Mouse (Mus musculus): ENCODE data around the gene Ildr2. TPM values are rescaled to one million over a fixed set of nuclear protein-coding genes. Genes with fewer than 3 reads are reported as not detected.

Ildr2 gene
- polyA plus RNA-seq, 1 experiment from 2014 or later = 2.6 TPM

- H3K36me3 ChIP-seq (ENCODE audit: control insufficient read depth, insufficient read depth, low read length) = peaks cover 5% of the 10 kb centered on the region; the same call in 1 of the 2 replicates
- 0 out of 2 replicates have a peak, but pooled peaks cover 2% of the 10 kb centered on the region for H3K4me1 ChIP-seq (ENCODE audit: control insufficient read depth, insufficient read depth, low read length)
- peak; percentile 60 for DNase-seq (ENCODE audit: low spot score)
- peak overlapping the region; percentile 72 for H3K9ac ChIP-seq (ENCODE audit: low read length)
- H3K27ac ChIP-seq (ENCODE audit: low read depth, low read length) = peak overlapping the region; percentile 58
- peak overlapping the region; percentile 92 for H3K4me2 ChIP-seq (ENCODE audit: low read length)
- peak; percentile 80 for ATAC-seq
- H3K9me3 ChIP-seq (replicated peaks; ENCODE audit: control insufficient read depth, low read length) = no peaks in the 10 kb centered on the region
- WGBS = 1% methylated on average over 93 of the region's 94 CpGs
- H3K27me3 ChIP-seq (replicated peaks; ENCODE audit: control insufficient read depth, insufficient read depth, low read length) = no peaks in the 10 kb centered on the region
- H3K4me3 ChIP-seq (ENCODE audit: low read depth, low read length) = peak overlapping the region; percentile 53
These were observed 55.1 kb downstream of the Ildr2 start for GRCm38 (mm10) chr1:166308851-166309715.

- 72% methylated on average over 5 of the region's 5 CpGs for WGBS
These were observed 57.2 kb downstream of the Ildr2 start for GRCm38 (mm10) chr1:166311151-166311550.

GRCm38 (mm10) chr1:166313637-166314036 is 59.7 kb downstream of the Ildr2 start:
- WGBS = 76% methylated on average over 1 of the region's 1 CpGs

More at GRCm38 (mm10) chr1:166311151-166311550, 57.2 kb downstream of the Ildr2 start:
- DNase-seq (ENCODE audit: low spot score) (no peak), ATAC-seq (no peak)
- Histone ChIP-seq H3K4me3 (ENCODE audit: low read depth, low read length) (no peak overlapping the region), H3K4me1 (ENCODE audit: control insufficient read depth, insufficient read depth, low read length) (0 out of 2 replicates have a peak, but pooled peaks cover 2% of the 10 kb centered on the region), H3K9ac (ENCODE audit: low read length) (no peak overlapping the region), H3K9me3 (replicated peaks; ENCODE audit: control insufficient read depth, low read length) (no peaks in the 10 kb centered on the region), H3K27ac (ENCODE audit: low read depth, low read length) (no peak overlapping the region), H3K27me3 (replicated peaks; ENCODE audit: control insufficient read depth, insufficient read depth, low read length) (no peaks in the 10 kb centered on the region), H3K4me2 (ENCODE audit: low read length) (no peak overlapping the region), H3K36me3 (ENCODE audit: control insufficient read depth, insufficient read depth, low read length) (peaks cover 5% of the 10 kb centered on the region; the same call in 1 of the 2 replicates)

GRCm38 (mm10) chr1:166315706-166316105 is 61.8 kb downstream of the Ildr2 start:
- Histone ChIP-seq H3K4me2 (ENCODE audit: low read length) (no peak overlapping the region), H3K9me3 (replicated peaks; ENCODE audit: control insufficient read depth, low read length) (no peaks in the 10 kb centered on the region), H3K36me3 (ENCODE audit: control insufficient read depth, insufficient read depth, low read length) (peaks cover 5% of the 10 kb centered on the region; the same call in 1 of the 2 replicates), H3K9ac (ENCODE audit: low read length) (no peak overlapping the region), H3K27ac (ENCODE audit: low read depth, low read length) (no peak overlapping the region), H3K27me3 (replicated peaks; ENCODE audit: control insufficient read depth, insufficient read depth, low read length) (no peaks in the 10 kb centered on the region), H3K4me3 (ENCODE audit: low read depth, low read length) (no peak overlapping the region), H3K4me1 (ENCODE audit: control insufficient read depth, insufficient read depth, low read length) (no peaks in the 10 kb centered on the region)
- 80% methylated on average over 4 of the region's 4 CpGs for WGBS
- DNase-seq (ENCODE audit: low spot score) (no peak), ATAC-seq (no peak)

More at GRCm38 (mm10) chr1:166313637-166314036, 59.7 kb downstream of the Ildr2 start:
- Histone ChIP-seq H3K27me3 (replicated peaks; ENCODE audit: control insufficient read depth, insufficient read depth, low read length) (no peaks in the 10 kb centered on the region), H3K4me2 (ENCODE audit: low read length) (no peak overlapping the region), H3K9me3 (replicated peaks; ENCODE audit: control insufficient read depth, low read length) (no peaks in the 10 kb centered on the region), H3K9ac (ENCODE audit: low read length) (no peak overlapping the region), H3K4me3 (ENCODE audit: low read depth, low read length) (no peak overlapping the region), H3K36me3 (ENCODE audit: control insufficient read depth, insufficient read depth, low read length) (peaks cover 5% of the 10 kb centered on the region; the same call in 1 of the 2 replicates), H3K4me1 (ENCODE audit: control insufficient read depth, insufficient read depth, low read length) (0 out of 2 replicates have a peak, but pooled peaks cover under 1% of the 10 kb centered on the region), H3K27ac (ENCODE audit: low read depth, low read length) (no peak overlapping the region)
- no peak for DNase-seq (ENCODE audit: low spot score)
- ATAC-seq = no peak

GRCm38 (mm10) chr1:166319132-166319698 is 65.3 kb downstream of the Ildr2 start:
- Histone ChIP-seq H3K4me1 (ENCODE audit: control insufficient read depth, insufficient read depth, low read length) (no peaks in the 10 kb centered on the region), H3K27ac (ENCODE audit: low read depth, low read length) (no peak overlapping the region), H3K36me3 (ENCODE audit: control insufficient read depth, insufficient read depth, low read length) (no peaks in the 10 kb centered on the region), H3K4me3 (ENCODE audit: low read depth, low read length) (no peak overlapping the region), H3K4me2 (ENCODE audit: low read length) (no peak overlapping the region), H3K9ac (ENCODE audit: low read length) (no peak overlapping the region), H3K27me3 (replicated peaks; ENCODE audit: control insufficient read depth, insufficient read depth, low read length) (no peaks in the 10 kb centered on the region), H3K9me3 (replicated peaks; ENCODE audit: control insufficient read depth, low read length) (no peaks in the 10 kb centered on the region)
- ATAC-seq (peak; percentile 65; the same call in 1 of the 2 replicates), DNase-seq (ENCODE audit: low spot score) (peak; percentile 85)
- WGBS = 21% methylated on average over 4 of the region's 4 CpGs

- no peak for ATAC-seq
- no peak overlapping the region for H3K4me3 ChIP-seq (ENCODE audit: low read depth, low read length)
- DNase-seq (ENCODE audit: low spot score) = no peak
These were observed 72.5 kb downstream of the Ildr2 start for GRCm38 (mm10) chr1:166326421-166326820.

GRCm38 (mm10) chr1:166330752-166331151 is 76.8 kb downstream of the Ildr2 start:
- DNase-seq (ENCODE audit: low spot score) = no peak

More at GRCm38 (mm10) chr1:166326421-166326820, 72.5 kb downstream of the Ildr2 start:
- Histone ChIP-seq H3K36me3 (ENCODE audit: control insufficient read depth, insufficient read depth, low read length) (no peaks in the 10 kb centered on the region), H3K4me1 (ENCODE audit: control insufficient read depth, insufficient read depth, low read length) (no peaks in the 10 kb centered on the region), H3K4me2 (ENCODE audit: low read length) (no peak overlapping the region), H3K9me3 (replicated peaks; ENCODE audit: control insufficient read depth, low read length) (no peaks in the 10 kb centered on the region), H3K9ac (ENCODE audit: low read length) (no peak overlapping the region), H3K27me3 (replicated peaks; ENCODE audit: control insufficient read depth, insufficient read depth, low read length) (no peaks in the 10 kb centered on the region), H3K27ac (ENCODE audit: low read depth, low read length) (no peak overlapping the region)
- WGBS = 80% methylated on average over 3 of the region's 3 CpGs

GRCm38 (mm10) chr1:166339110-166339509 is 85.2 kb downstream of the Ildr2 start:
- H3K4me2 ChIP-seq (ENCODE audit: low read length) = no peak overlapping the region
- no peaks in the 10 kb centered on the region for H3K9me3 ChIP-seq (replicated peaks; ENCODE audit: control insufficient read depth, low read length)
- no peak overlapping the region for H3K4me3 ChIP-seq (ENCODE audit: low read depth, low read length)
- no peak overlapping the region for H3K9ac ChIP-seq (ENCODE audit: low read length)
- DNase-seq (ENCODE audit: low spot score) = no peak
- H3K27me3 ChIP-seq (replicated peaks; ENCODE audit: control insufficient read depth, insufficient read depth, low read length) = no peaks in the 10 kb centered on the region
- H3K4me1 ChIP-seq (ENCODE audit: control insufficient read depth, insufficient read depth, low read length) = peaks cover 2% of the 10 kb centered on the region; the same call in 1 of the 2 replicates
- WGBS = 79% methylated on average over 6 of the region's 6 CpGs
- no peaks in the 10 kb centered on the region for H3K36me3 ChIP-seq (ENCODE audit: control insufficient read depth, insufficient read depth, low read length)
- no peak for ATAC-seq
- no peak overlapping the region for H3K27ac ChIP-seq (ENCODE audit: low read depth, low read length)

More at GRCm38 (mm10) chr1:166330752-166331151, 76.8 kb downstream of the Ildr2 start:
- no peak overlapping the region for H3K9ac ChIP-seq (ENCODE audit: low read length)
- ATAC-seq = no peak
- no peak overlapping the region for H3K27ac ChIP-seq (ENCODE audit: low read depth, low read length)
- H3K4me3 ChIP-seq (ENCODE audit: low read depth, low read length) = no peak overlapping the region
- no peak overlapping the region for H3K4me2 ChIP-seq (ENCODE audit: low read length)
- no peaks in the 10 kb centered on the region for H3K27me3 ChIP-seq (replicated peaks; ENCODE audit: control insufficient read depth, insufficient read depth, low read length)
- no peaks in the 10 kb centered on the region for H3K36me3 ChIP-seq (ENCODE audit: control insufficient read depth, insufficient read depth, low read length)
- H3K4me1 ChIP-seq (ENCODE audit: control insufficient read depth, insufficient read depth, low read length) = no peaks in the 10 kb centered on the region
- WGBS = 60% methylated on average over 3 of the region's 3 CpGs
- H3K9me3 ChIP-seq (replicated peaks; ENCODE audit: control insufficient read depth, low read length) = no peaks in the 10 kb centered on the region

Data from forebrain, embryonic 14.5 days (tissue).